Mouse (Mus musculus) neural tube, embryonic 14.5 days (tissue): ENCODE measurements around the gene Fzd2. TPM values are rescaled to one million over a fixed set of nuclear protein-coding genes. Genes with fewer than 3 reads are reported as not detected.
"Not testable (repeated sequence)": the region's sequence is repeated elsewhere in the genome, so short reads cannot be mapped to it uniquely, and the experiment has no call there.

Experiments used
- ATAC-seq: fragments of 200-750 bp; cut with Nextera tagmentation; 2 replicates; pipeline ENCODE4 v1.8.0; 2017; ENCODE audit warnings: low read depth, mild to moderate bottlenecking, moderate TSS enrichment, moderate library complexity
- H3K27ac ChIP-seq: fragments of 300-500 bp; sonication (generic); 2 replicates; pipeline ENCODE4 v1.5.1; 2014; ENCODE audit warnings: low read depth, mild to moderate bottlenecking, control low read depth, low read length, moderate library complexity, mixed read lengths
- H3K27me3 ChIP-seq: fragments of 300-500 bp; sonication (generic); 2 replicates; pipeline ENCODE4 v1.6.1; 2014; ENCODE audit warnings: low read length; ENCODE audit not compliant: control insufficient read depth, insufficient read depth
- H3K36me3 ChIP-seq: fragments of 300-500 bp; sonication (generic); 2 replicates; pipeline ENCODE4 v1.6.1; 2014; ENCODE audit warnings: low read length, mixed read lengths; ENCODE audit not compliant: control insufficient read depth, insufficient read depth
- H3K4me1 ChIP-seq: fragments of 300-500 bp; sonication (generic); 2 replicates; pipeline ENCODE4 v1.6.1; 2014; ENCODE audit warnings: low read length; ENCODE audit not compliant: control insufficient read depth, insufficient read depth
- H3K4me2 ChIP-seq: fragments of 300-500 bp; sonication (generic); 2 replicates; pipeline ENCODE4 v1.6.1; 2014; ENCODE audit warnings: mild to moderate bottlenecking, low read depth, low read length, control low read depth
- H3K4me3 ChIP-seq: fragments of 300-500 bp; sonication (generic); 2 replicates; pipeline ENCODE4 v1.5.1; 2014; ENCODE audit warnings: low read depth, low read length, control low read depth, mixed read lengths
- H3K9ac ChIP-seq: fragments of 300-500 bp; sonication (generic); replicated peaks from 2 replicates; pipeline ENCODE4 v1.6.1; 2014; ENCODE audit warnings: low read depth, mild to moderate bottlenecking, control low read depth, low read length, mixed read lengths
- H3K9me3 ChIP-seq: fragments of 300-500 bp; sonication (generic); 2 replicates; pipeline ENCODE4 v1.6.1; 2016; ENCODE audit warnings: low read length; ENCODE audit not compliant: control insufficient read depth
- WGBS: fragments of 180-500 bp; shearing (Covaris S2); extraction: QIAGEN DNeasy Blood & Tissue Kit; methylation state at CpG from one replicate; pipeline ENCODE4 v1.1.7; 2014; 5-methylcytosine and 5-hydroxymethylcytosine counted together
- polyA plus RNA-seq: library from polyadenylated mRNA; unstranded; fragments of >200 nt; fragmentation: Nextera tagmentation; extraction: Ambion mirVana; gene quantifications from 2 replicates; pipeline ENCODE4 v1.2.1, GENCODE M21; 2014

Fzd2 gene
- 6.5 and 10.5 TPM in 2 replicates for polyA plus RNA-seq

- Histone ChIP-seq H3K27me3 (no peaks in the 10 kb centered on the region), H3K4me2 (peak within 1 kb of the TSS; percentile 82), H3K4me1 (peaks cover 3% of the 10 kb centered on the region; the same call in 1 of the 2 replicates), H3K36me3 (no peaks in the 10 kb centered on the region), H3K9ac (peak within 1 kb of the TSS; percentile 77), H3K4me3 (peak within 1 kb of the TSS; percentile 64), H3K27ac (peak within 1 kb of the TSS; percentile 88), H3K9me3 (no peaks in the 10 kb centered on the region)
- ATAC-seq, result peak; percentile 93
- under 1% methylated on average over 16 of the region's 31 CpGs for WGBS
These were observed at the start of gene Fzd2 for GRCm38 (mm10) chr11:102604010-102604584. Fzd2 (plus strand) TSS chr11:102604396.

GRCm38 (mm10) chr11:102555400-102556030, 48.7 kb upstream of the Fzd2 start:
- peak; percentile 64 for ATAC-seq
- Histone ChIP-seq H3K9ac (peak overlapping the region; percentile 94), H3K4me3 (peak overlapping the region; percentile 99), H3K4me1 (peaks cover 18% of the 10 kb centered on the region), H3K9me3 (no peaks in the 10 kb centered on the region), H3K4me2 (peak overlapping the region; percentile 87), H3K27me3 (no peaks in the 10 kb centered on the region; the same call in 1 of the 2 replicates), H3K27ac (peak overlapping the region; percentile 97), H3K36me3 (no peaks in the 10 kb centered on the region)
- WGBS, result under 1% methylated on average over 35 of the region's 39 CpGs

DNA sequence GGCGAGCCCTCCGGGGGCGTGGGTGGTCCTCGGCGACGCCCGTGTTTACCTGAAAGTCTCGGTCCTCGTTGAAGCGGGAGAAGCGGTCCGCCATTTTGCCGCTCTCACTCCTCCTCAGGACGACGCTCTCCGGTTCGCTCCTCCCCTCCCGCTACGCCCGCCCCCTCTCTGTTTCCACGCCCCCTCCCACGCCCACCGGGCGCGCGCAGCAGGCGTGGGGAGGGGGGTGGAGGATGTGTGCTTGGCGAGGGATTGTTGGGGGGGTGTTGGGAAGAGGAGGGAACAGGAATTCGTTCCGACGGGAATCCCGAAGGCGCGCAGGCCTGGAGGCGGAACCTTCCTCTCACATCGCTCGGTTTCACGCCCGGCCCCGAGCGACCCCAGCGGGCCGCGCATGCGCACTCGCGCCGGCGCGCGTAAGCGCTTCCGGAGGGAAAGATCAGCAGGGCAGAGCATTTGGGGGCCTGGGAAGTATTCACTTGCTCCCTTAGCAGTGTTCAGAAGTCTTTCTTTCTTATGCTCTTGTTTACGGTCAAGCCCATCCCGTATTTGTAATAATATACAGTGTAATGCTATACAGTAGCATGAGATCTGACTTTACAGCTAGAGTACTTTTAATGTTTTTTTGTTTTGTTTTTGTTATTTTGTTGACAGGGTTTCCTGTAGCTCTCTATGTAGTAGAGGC, 48.0 kb upstream of the Fzd2 start, which contains the start of gene Gpatch8:
TSS of gene Gpatch8 (minus strand) at position 362 of the 685 bp plus-strand sequence.
- peaks cover 15% of the 10 kb centered on the region for H3K4me1 ChIP-seq
- peak within 1 kb of the TSS; percentile 97 for H3K27ac ChIP-seq
- H3K4me3 ChIP-seq, result peak within 1 kb of the TSS; percentile 99
- WGBS, result under 1% methylated on average over 38 of the region's 55 CpGs
- ATAC-seq, result peak; percentile 95
- H3K4me2 ChIP-seq, result peak within 1 kb of the TSS; percentile 87
- H3K36me3 ChIP-seq, result no peaks in the 10 kb centered on the region
- no peaks in the 10 kb centered on the region for H3K9me3 ChIP-seq
- H3K27me3 ChIP-seq, result no peaks in the 10 kb centered on the region; the same call in 1 of the 2 replicates
- H3K9ac ChIP-seq, result peak within 1 kb of the TSS; percentile 94

DNA sequence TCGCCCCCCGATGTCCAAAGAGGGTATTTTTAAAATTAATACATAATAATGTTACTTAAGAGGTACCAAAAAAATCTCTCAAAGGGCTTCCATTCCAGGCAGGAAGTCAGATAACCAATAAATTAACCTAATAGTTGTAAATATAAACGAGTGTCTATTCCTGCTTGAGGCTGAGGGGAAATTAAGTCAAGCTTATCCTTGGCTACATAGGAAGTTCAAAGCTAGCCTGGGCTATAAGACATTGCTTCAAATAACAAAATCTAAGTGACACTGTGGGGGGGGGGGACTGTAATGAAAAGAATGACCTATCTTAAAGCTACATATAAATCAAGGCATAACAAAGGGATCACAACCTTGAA, 47.5 kb upstream of the Fzd2 start:
- no peak; the same call in 1 of the 2 replicates for ATAC-seq
- H3K4me1 ChIP-seq, result peaks cover 14% of the 10 kb centered on the region
- 9% methylated on average over 3 of the region's 3 CpGs for whole genome bisulfite sequencing

DNA sequence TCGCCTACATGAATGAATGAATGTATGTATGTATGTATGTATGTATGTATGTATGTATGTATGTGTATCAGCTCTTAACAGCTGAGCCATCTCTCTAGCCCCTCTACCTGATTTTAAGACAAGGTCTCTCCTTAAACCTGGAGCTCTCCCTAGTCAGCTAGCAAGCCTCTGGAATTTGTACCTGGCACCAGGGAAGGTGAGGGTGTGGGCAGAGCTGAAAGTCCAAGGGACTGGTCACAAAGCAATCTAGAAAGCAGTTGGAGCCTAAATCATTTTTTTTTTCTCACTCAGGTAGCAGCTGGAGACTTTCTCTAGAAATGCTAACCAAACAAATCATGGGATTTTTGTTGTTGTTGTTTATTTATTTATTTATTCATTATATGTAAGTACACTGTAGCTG, 46.8 kb upstream of the Fzd2 start:
- whole genome bisulfite sequencing, result 100% methylated on average over 1 of the region's 1 CpGs
- no peak for ATAC-seq
- Histone ChIP-seq H3K9me3 (no peaks in the 10 kb centered on the region), H3K4me1 (peaks cover 11% of the 10 kb centered on the region), H3K9ac (no peak overlapping the region), H3K27me3 (no peaks in the 10 kb centered on the region; the same call in 1 of the 2 replicates), H3K36me3 (no peaks in the 10 kb centered on the region), H3K27ac (no peak overlapping the region), H3K4me3 (no peak overlapping the region), H3K4me2 (no peak overlapping the region)

More for the DNA sequence above, 47.5 kb upstream of the Fzd2 start:
- Histone ChIP-seq H3K9me3 (no peaks in the 10 kb centered on the region), H3K27ac (peak overlapping the region; percentile 28; the same call in 1 of the 2 replicates), H3K4me2 (peak overlapping the region; percentile 39), H3K4me3 (peak overlapping the region; percentile 99), H3K9ac (no peak overlapping the region), H3K36me3 (no peaks in the 10 kb centered on the region), H3K27me3 (no peaks in the 10 kb centered on the region; the same call in 1 of the 2 replicates)

- Histone ChIP-seq H3K27me3 (no peaks in the 10 kb centered on the region; the same call in 1 of the 2 replicates), H3K27ac (no peak overlapping the region), H3K9me3 (no peaks in the 10 kb centered on the region), H3K4me3 (no peak overlapping the region), H3K4me1 (peaks cover 9% of the 10 kb centered on the region), H3K9ac (no peak overlapping the region), H3K36me3 (no peaks in the 10 kb centered on the region), H3K4me2 (no peak overlapping the region)
- 92% methylated on average over 3 of the region's 5 CpGs for WGBS
- ATAC-seq, result no peak
These were observed 45.5 kb upstream of the Fzd2 start for GRCm38 (mm10) chr11:102558704-102559103.

DNA sequence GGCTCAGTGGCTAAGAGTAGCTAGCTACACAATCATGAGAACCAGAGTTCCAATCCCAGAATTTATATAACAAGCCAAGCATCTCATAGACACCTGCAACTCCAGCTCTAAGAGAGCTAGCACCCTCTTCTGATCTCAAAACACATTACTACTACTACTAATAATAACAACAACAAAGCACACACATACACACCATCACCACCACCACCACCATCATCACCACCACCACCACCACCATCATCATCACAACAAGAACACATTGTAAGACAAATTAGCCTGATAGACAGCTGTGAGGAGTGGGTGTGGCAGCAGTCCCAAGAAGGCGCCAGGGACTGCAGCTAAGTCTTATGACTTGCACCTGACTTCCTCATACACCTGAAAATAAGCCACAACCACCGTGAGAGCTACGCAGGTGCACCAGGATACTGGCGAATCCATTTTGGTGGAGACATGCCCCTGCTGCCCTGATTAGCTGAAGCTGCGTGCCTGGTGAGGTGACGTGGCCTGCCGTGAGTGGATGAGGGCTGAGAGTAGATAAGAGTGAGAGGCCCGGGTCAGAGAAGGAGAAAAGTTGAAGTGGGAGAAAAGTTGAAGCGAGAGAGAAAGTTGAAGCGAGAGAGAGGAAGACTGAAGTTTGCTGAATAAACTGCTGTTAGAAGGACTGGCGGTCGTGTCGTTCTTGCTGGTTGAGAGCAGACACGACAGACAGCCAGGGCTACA, 39.1 kb upstream of the Fzd2 start:
- H3K9ac ChIP-seq, H3K27me3 ChIP-seq, H3K4me1 ChIP-seq, H3K36me3 ChIP-seq, H3K4me2 ChIP-seq, H3K9me3 ChIP-seq, ATAC-seq, H3K4me3 ChIP-seq, H3K27ac ChIP-seq: not testable (repeated sequence)
- 86% methylated on average over 14 of the region's 14 CpGs for WGBS

GRCm38 (mm10) chr11:102565741-102566140, 38.5 kb upstream of the Fzd2 start:
- Histone ChIP-seq H3K4me2 (no peak overlapping the region), H3K27ac (no peak overlapping the region), H3K27me3 (no peaks in the 10 kb centered on the region), H3K36me3 (no peaks in the 10 kb centered on the region), H3K9ac (no peak overlapping the region), H3K4me1 (no peaks in the 10 kb centered on the region), H3K4me3 (no peak overlapping the region), H3K9me3 (no peaks in the 10 kb centered on the region)
- no peak for ATAC-seq
